Mouse (Mus musculus) MEL (cell line): Measurements from ENCODE around the gene Rab28. TPM values are rescaled to one million over a fixed set of nuclear protein-coding genes. Genes with fewer than 3 reads are reported as not detected.

Source experiments
- DNase-seq: peaks from one replicate; pipeline ENCODE4 v3.0.0; 2011; ENCODE audit warnings: low read depth, low spot score
- H3K27ac ChIP-seq: 2 replicates; pipeline ENCODE4 v1.5.1; 2012; ENCODE audit warnings: low read depth, mild to moderate bottlenecking, control low read depth, low read length, moderate library complexity; ENCODE audit not compliant: control insufficient read depth
- H3K27me3 ChIP-seq, 2 experiments: fragments of 150-350 bp in 1 of 2; sonication (generic) in 1 of 2; 2 replicates each; pipeline ENCODE4 v1.6.1; 2012; ENCODE audit warnings: low read length in 2 of 2, mild to moderate bottlenecking in 2 of 2, improper control_type of control experiment in 1 of 2, moderate library complexity in 1 of 2; ENCODE audit not compliant: insufficient read depth in 2 of 2, control insufficient read depth in 1 of 2
- H3K36me3 ChIP-seq, 2 experiments: 2 replicates each; pipeline ENCODE4 v1.6.1; 2012 to 2014; ENCODE audit warnings: low read length in 2 of 2, improper control_type of control experiment in 1 of 2, inconsistent platforms in 1 of 2, mild to moderate bottlenecking in 1 of 2; ENCODE audit not compliant: insufficient read depth in 2 of 2, control insufficient read depth in 1 of 2
- H3K4me1 ChIP-seq, 2 experiments: fragments of 150-350 bp in 1 of 2; sonication (generic) in 1 of 2; 2 replicates each; pipeline ENCODE4 v1.6.1; 2012; ENCODE audit warnings: low read length in 2 of 2, improper control_type of control experiment in 1 of 2, mild to moderate bottlenecking in 1 of 2; ENCODE audit not compliant: insufficient read depth in 2 of 2, control insufficient read depth in 1 of 2
- H3K4me3 ChIP-seq, 2 experiments: fragments of 150-350 bp in 1 of 2; sonication (generic) in 1 of 2; 2 replicates each; pipeline ENCODE4 v1.5.1; 2012; ENCODE audit warnings: low read depth in 2 of 2, low read length in 2 of 2, mild to moderate bottlenecking in 2 of 2, moderate library complexity in 2 of 2, control low read depth in 1 of 2, improper control_type of control experiment in 1 of 2; ENCODE audit not compliant: control insufficient read depth in 1 of 2, insufficient read depth in 1 of 2
- H3K79me2 ChIP-seq: 2 replicates; pipeline ENCODE4 v1.6.1; 2012; ENCODE audit warnings: mild to moderate bottlenecking, low read length, moderate library complexity; ENCODE audit not compliant: control insufficient read depth, poor library complexity, insufficient read depth
- H3K9ac ChIP-seq: 2 replicates; pipeline ENCODE4 v1.6.1; 2012; ENCODE audit warnings: low read depth, mild to moderate bottlenecking, control low read depth, low read length, moderate library complexity; ENCODE audit not compliant: control insufficient read depth, poor library complexity, severe bottlenecking
- H3K9me3 ChIP-seq: fragments of 150-350 bp; sonication (generic); replicated peaks from 2 replicates; pipeline ENCODE4 v1.6.1; 2012; ENCODE audit warnings: mild to moderate bottlenecking, low read length, improper control_type of control experiment, moderate library complexity; ENCODE audit not compliant: insufficient read depth
- BHLHE40 ChIP-seq: IDR thresholded peaks from 2 replicates; pipeline ENCODE4 v1.6.1; 2012; ENCODE audit warnings: low read depth, mild to moderate bottlenecking, inconsistent platforms, low read length, improper control_type of control experiment, borderline replicate concordance
- CTCF ChIP-seq, 3 experiments: IDR thresholded peaks in 2 of 3; conservative IDR thresholded peaks in 1 of 3; 2 replicates each; pipeline ENCODE4 v1.5.1; 2011 to 2012; ENCODE audit warnings: low read length in 3 of 3, low read depth in 2 of 3, mild to moderate bottlenecking in 2 of 3, improper control_type of control experiment in 1 of 3, inconsistent platforms in 1 of 3, mixed read lengths in 1 of 3, moderate library complexity in 1 of 3; ENCODE audit not compliant: control insufficient read depth in 1 of 3, insufficient read depth in 1 of 3, poor library complexity in 1 of 3, severe bottlenecking in 1 of 3
- E2F4 ChIP-seq: IDR thresholded peaks from 2 replicates; pipeline ENCODE4 v1.6.1; 2011; ENCODE audit warnings: low read depth, low read length, improper control_type of control experiment, borderline replicate concordance
- ELF1 ChIP-seq: IDR thresholded peaks from 2 replicates; pipeline ENCODE4 v1.6.1; 2014; ENCODE audit warnings: low read depth, mild to moderate bottlenecking, inconsistent platforms, low read length, improper control_type of control experiment, moderate library complexity
- EP300 ChIP-seq, 2 experiments: IDR thresholded peaks; 2 replicates each; pipeline ENCODE4 v1.6.1; 2011; ENCODE audit warnings: improper control_type of control experiment in 2 of 2, low read length in 2 of 2, low read depth in 1 of 2, mild to moderate bottlenecking in 1 of 2
- ETS1 ChIP-seq: IDR thresholded peaks from 2 replicates; pipeline ENCODE4 v1.6.1; 2012; ENCODE audit warnings: low read depth, mild to moderate bottlenecking, inconsistent platforms, low read length, improper control_type of control experiment, moderate library complexity
- GATA1 ChIP-seq: IDR thresholded peaks from 2 replicates; pipeline ENCODE4 v1.6.1; 2011; ENCODE audit warnings: low read depth, low read length, improper control_type of control experiment
- HCFC1 ChIP-seq: IDR thresholded peaks from 2 replicates; pipeline ENCODE4 v1.6.1; 2012; ENCODE audit warnings: low read depth, mild to moderate bottlenecking, inconsistent platforms, low read length, improper control_type of control experiment, moderate library complexity
- JUND ChIP-seq: IDR thresholded peaks from 2 replicates; pipeline ENCODE4 v1.6.1; 2011; ENCODE audit warnings: low read depth, mild to moderate bottlenecking, improper control_type of control experiment, low read length
- KAT2A ChIP-seq: conservative IDR thresholded peaks from 2 replicates; pipeline ENCODE4 v1.6.1; 2012; ENCODE audit warnings: low read depth, low read length, improper control_type of control experiment, inconsistent platforms
- MAFK ChIP-seq: IDR thresholded peaks from 2 replicates; pipeline ENCODE4 v1.6.1; 2011; ENCODE audit warnings: low read depth, mild to moderate bottlenecking, low read length, improper control_type of control experiment, borderline replicate concordance
- MAX ChIP-seq: IDR thresholded peaks from 2 replicates; pipeline ENCODE4 v1.6.1; 2011; ENCODE audit warnings: low read length, improper control_type of control experiment
- MAZ ChIP-seq: IDR thresholded peaks from 2 replicates; pipeline ENCODE4 v1.6.1; 2012; ENCODE audit warnings: low read depth, mild to moderate bottlenecking, inconsistent platforms, low read length, improper control_type of control experiment
- MYC ChIP-seq: IDR thresholded peaks from 2 replicates; pipeline ENCODE4 v1.6.1; 2011; ENCODE audit warnings: low read depth, mild to moderate bottlenecking, low read length, improper control_type of control experiment, moderate library complexity
- NELFE ChIP-seq: IDR thresholded peaks from 2 replicates; pipeline ENCODE4 v1.6.1; 2011; ENCODE audit warnings: low read depth, low read length, improper control_type of control experiment
- NRF1 ChIP-seq: IDR thresholded peaks from 2 replicates; pipeline ENCODE4 v1.6.1; 2014; ENCODE audit warnings: low read depth, mild to moderate bottlenecking, inconsistent platforms, low read length, improper control_type of control experiment, moderate library complexity; ENCODE audit not compliant: poor library complexity, insufficient read depth, severe bottlenecking
- POLR2A ChIP-seq, 2 experiments: IDR thresholded peaks; 2 replicates each; pipeline ENCODE4 v1.6.1; 2011 to 2012; ENCODE audit warnings: low read length in 2 of 2, mild to moderate bottlenecking in 2 of 2, control low read depth in 1 of 2, improper control_type of control experiment in 1 of 2, low read depth in 1 of 2, moderate library complexity in 1 of 2; ENCODE audit not compliant: control insufficient read depth in 1 of 2, insufficient read depth in 1 of 2, poor library complexity in 1 of 2
- RAD21 ChIP-seq: IDR thresholded peaks from 2 replicates; pipeline ENCODE4 v1.6.1; 2011; ENCODE audit warnings: mild to moderate bottlenecking, low read depth, low read length, improper control_type of control experiment
- SIN3A ChIP-seq: IDR thresholded peaks from 2 replicates; pipeline ENCODE4 v1.6.1; 2012; ENCODE audit warnings: low read length, improper control_type of control experiment, inconsistent platforms
- SMC3 ChIP-seq: IDR thresholded peaks from 2 replicates; pipeline ENCODE4 v1.6.1; 2011; ENCODE audit warnings: low read depth, low read length, improper control_type of control experiment
- TAL1 ChIP-seq: IDR thresholded peaks from 2 replicates; pipeline ENCODE4 v1.6.1; 2012; ENCODE audit warnings: mild to moderate bottlenecking, inconsistent platforms, low read length, moderate library complexity, mixed read lengths
- TBP ChIP-seq: IDR thresholded peaks from 2 replicates; pipeline ENCODE4 v1.8.0; 2011; ENCODE audit warnings: low read depth, low read length, improper control_type of control experiment
- TCF12 ChIP-seq: IDR thresholded peaks from 2 replicates; pipeline ENCODE4 v1.6.1; 2014; ENCODE audit warnings: low read depth, mild to moderate bottlenecking, inconsistent platforms, low read length, improper control_type of control experiment, moderate library complexity
- UBTF ChIP-seq: IDR thresholded peaks from 2 replicates; pipeline ENCODE4 v1.6.1; 2012; ENCODE audit warnings: low read depth, mild to moderate bottlenecking, inconsistent platforms, low read length, improper control_type of control experiment, moderate library complexity, borderline replicate concordance; ENCODE audit not compliant: insufficient read depth
- USF1 ChIP-seq: IDR thresholded peaks from 2 replicates; pipeline ENCODE4 v1.6.1; 2014; ENCODE audit warnings: low read depth, mild to moderate bottlenecking, inconsistent platforms, low read length, improper control_type of control experiment, moderate library complexity
- ZMIZ1 ChIP-seq: IDR thresholded peaks from 2 replicates; pipeline ENCODE4 v1.6.1; 2012; ENCODE audit warnings: low read depth, mild to moderate bottlenecking, inconsistent platforms, low read length, improper control_type of control experiment, moderate library complexity
- polyA plus RNA-seq, 2 experiments: library from polyadenylated mRNA; stranded (reverse) in 1 of 2; unstranded in 1 of 2; fragments of >175 nt in 1 of 2; fragments of >200 nt in 1 of 2; gene quantifications; 2 replicates each; pipeline versions ENCODE4 v1.2.1 to v1.2.4; 2012; ENCODE audit warnings: low replicate concordance in 2 of 2, low read depth in 1 of 2; ENCODE audit not compliant: insufficient read length in 2 of 2, insufficient read depth in 1 of 2, missing spikeins in 1 of 2
- total RNA-seq: library from RNA; depleted of rRNA; stranded (reverse); fragments of 300-350 nt; gene quantifications from 2 replicates; pipeline ENCODE4 v1.2.3, GENCODE M21; 2012

Gene Rab28
- total and polyA plus RNA-seq, 3 experiments, result 66.5 to 66.7 TPM; not detected in 1

- peak; percentile 55 for DNase-seq
- no peak overlapping the region for H3K9ac ChIP-seq
- H3K27me3 ChIP-seq, result no peaks in the 10 kb centered on the region
These were observed 10.0 kb downstream of the Rab28 start for GRCm38 (mm10) chr5:41697958-41698357.

DNA sequence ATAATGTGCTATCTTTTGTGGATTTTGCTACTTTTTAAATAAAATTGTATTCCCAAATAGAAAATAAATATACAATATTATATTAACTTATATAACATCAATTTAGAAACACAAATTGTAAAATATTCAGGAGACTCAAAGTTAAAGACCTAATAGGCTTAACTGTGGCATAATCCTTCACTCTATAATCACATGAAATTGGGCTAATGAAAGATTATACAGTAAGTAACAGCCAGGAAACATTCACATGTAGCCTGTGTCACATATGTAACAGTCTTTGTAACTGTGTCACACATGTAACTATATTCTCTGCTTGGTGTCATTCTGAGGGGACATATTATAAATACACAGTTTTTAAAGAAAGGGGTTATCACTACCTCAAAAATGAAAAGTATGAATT, 22.9 kb downstream of the Rab28 start:
- Histone ChIP-seq H3K9me3 (no peaks in the 10 kb centered on the region), H3K79me2 (no peaks in the 10 kb centered on the region), H3K27ac (no peak overlapping the region), H3K4me3 (no peak overlapping the region), H3K27me3 (no peaks in the 10 kb centered on the region), H3K9ac (no peak overlapping the region), H3K36me3 (peaks cover 18% of the 10 kb centered on the region in 2 experiments), H3K4me1 (no peaks in the 10 kb centered on the region; a peak in 1 of 4 replicates)
- no peak for DNase-seq
- TF ChIP-seq TCF12, result no peak
- no peak for TF ChIP-seq TAL1
- no peak for TF ChIP-seq UBTF
- TF ChIP-seq NELFE, result no peak
- TF ChIP-seq CTCF (IDR thresholded peaks at IDR 0.05 in 2 of 3, conservative IDR thresholded peaks at IDR 0.05 in 1 of 3; ENCODE audit: control insufficient read depth in 1 of 3, insufficient read depth in 1 of 3, low read depth in 2 of 3, low read length in 3 of 3, poor library complexity in 1 of 3, severe bottlenecking in 1 of 3), result no peak
- TF ChIP-seq JUND, result no peak
- TF ChIP-seq POLR2A (IDR thresholded peaks at IDR 0.05; ENCODE audit: control insufficient read depth in 1 of 2, insufficient read depth in 1 of 2, low read depth in 1 of 2, low read length in 2 of 2, poor library complexity in 1 of 2), result no peak
- TF ChIP-seq EP300 (IDR thresholded peaks at IDR 0.05; ENCODE audit: low read depth in 1 of 2, low read length in 2 of 2), result no peak
- TF ChIP-seq NRF1, result no peak
- TF ChIP-seq USF1, result no peak
- no peak for TF ChIP-seq SIN3A

More at GRCm38 (mm10) chr5:41697958-41698357, 10.0 kb downstream of the Rab28 start:
- no peak for TF ChIP-seq MAX
- no peak for TF ChIP-seq TCF12
- TF ChIP-seq BHLHE40, result no peak
- TF ChIP-seq HCFC1, result no peak
- no peak for TF ChIP-seq E2F4
- no peak for TF ChIP-seq GATA1
- TF ChIP-seq MYC, result no peak
- peak; percentile 23; the same call in 1 of the 2 replicates for TF ChIP-seq SMC3
- no peak for TF ChIP-seq MAZ
- TF ChIP-seq ETS1, result no peak
- peak; percentile 15 for TF ChIP-seq RAD21
- TF ChIP-seq ZMIZ1, result no peak
- TF ChIP-seq ELF1, result no peak
- no peak for TF ChIP-seq MAFK
- TF ChIP-seq CTCF (IDR thresholded peaks at IDR 0.05 in 2 of 3, conservative IDR thresholded peaks at IDR 0.05 in 1 of 3; ENCODE audit: control insufficient read depth in 1 of 3, insufficient read depth in 1 of 3, low read depth in 2 of 3, low read length in 3 of 3, poor library complexity in 1 of 3, severe bottlenecking in 1 of 3), result peak in 2 of 3 experiments; percentile 38 to 40; a peak in 3 of 6 replicates
- no peak for TF ChIP-seq KAT2A
- TF ChIP-seq TBP, result no peak
- H3K36me3 ChIP-seq, result peaks cover 4 to 18% of the 10 kb centered on the region in 2 experiments
- H3K9me3 ChIP-seq, result no peaks in the 10 kb centered on the region
- H3K4me3 ChIP-seq, result no peak overlapping the region
- peaks cover 2% of the 10 kb centered on the region; the same call in 1 of the 2 replicates for H3K79me2 ChIP-seq
- no peaks in the 10 kb centered on the region for H3K4me1 ChIP-seq
- no peak overlapping the region for H3K27ac ChIP-seq
